Mouse (Mus musculus) lung, postnatal 0 days (tissue): ENCODE measurements at regions not wholly inside any gene's neighbourhood (a gene's known extent, or its start where the extent isn't known, plus 50 kb on each side); places are given as distances from the start of the nearest gene placed in this dataset.

Experiments
- ATAC-seq: fragments of 200-750 bp; cut with Nextera tagmentation; 2 replicates; pipeline ENCODE4 v1.8.0; 2017; ENCODE audit warnings: moderate library complexity
- DNase-seq: peaks from one replicate; pipeline ENCODE4 v3.0.0-alpha.2; 2016; ENCODE audit warnings: low spot score
- H3K27ac ChIP-seq: fragments of 300-500 bp; sonication (generic); 2 replicates; pipeline ENCODE4 v1.5.1; 2014; ENCODE audit warnings: antibody characterized with exemption, mild to moderate bottlenecking, low read length, mixed read lengths
- H3K27me3 ChIP-seq: fragments of 300-500 bp; sonication (generic); replicated peaks from 2 replicates; pipeline ENCODE4 v1.6.1; 2014; ENCODE audit warnings: low read length, mixed read lengths; ENCODE audit not compliant: insufficient read depth
- H3K36me3 ChIP-seq: fragments of 300-500 bp; sonication (generic); 2 replicates; pipeline ENCODE4 v1.6.1; 2014; ENCODE audit warnings: low read length, mixed read lengths; ENCODE audit not compliant: insufficient read depth
- H3K4me1 ChIP-seq: fragments of 300-500 bp; sonication (generic); 2 replicates; pipeline ENCODE4 v1.6.1; 2014; ENCODE audit warnings: antibody characterized with exemption, low read depth, low read length, mixed read lengths; ENCODE audit not compliant: insufficient read depth
- H3K4me2 ChIP-seq: fragments of 300-500 bp; sonication (generic); replicated peaks from 2 replicates; pipeline ENCODE4 v1.6.1; 2014; ENCODE audit warnings: low read depth, mild to moderate bottlenecking, low read length, moderate library complexity, mixed read lengths
- H3K4me3 ChIP-seq: fragments of 300-500 bp; sonication (generic); 2 replicates; pipeline ENCODE4 v1.5.1; 2014; ENCODE audit warnings: low read depth, low read length
- H3K9ac ChIP-seq: fragments of 300-500 bp; sonication (generic); replicated peaks from 2 replicates; pipeline ENCODE4 v1.6.1; 2014; ENCODE audit warnings: low read depth, mild to moderate bottlenecking
- H3K9me3 ChIP-seq: fragments of 300-500 bp; sonication (generic); 2 replicates; pipeline ENCODE4 v1.6.1; 2016; ENCODE audit warnings: low read length, mixed read lengths
- CTCF ChIP-seq: IDR thresholded peaks from 2 replicates; pipeline ENCODE4 v1.5.1; 2016; ENCODE audit warnings: antibody characterized with exemption, mild to moderate bottlenecking
- EP300 ChIP-seq: IDR thresholded peaks from 2 replicates; pipeline ENCODE4 v1.6.1; 2016; ENCODE audit warnings: antibody characterized with exemption, mild to moderate bottlenecking, control low read depth

- Histone ChIP-seq H3K4me2 (no peak overlapping the region), H3K27me3 (no peaks in the 10 kb centered on the region), H3K36me3 (no peaks in the 10 kb centered on the region), H3K9me3 (no peaks in the 10 kb centered on the region), H3K4me1 (no peaks in the 10 kb centered on the region), H3K9ac (no peak overlapping the region), H3K27ac (no peak overlapping the region), H3K4me3 (no peak overlapping the region)
- TF ChIP-seq CTCF, result no peak
- TF ChIP-seq EP300, result no peak
- DNase-seq (no peak), ATAC-seq (no peak)
Observed at GRCm38 (mm10) chr8:98214019-98214418, 1202.3 kb downstream of the Cdh8 start.
